Mouse (Mus musculus): ENCODE results near the gene Apom.

DNA sequence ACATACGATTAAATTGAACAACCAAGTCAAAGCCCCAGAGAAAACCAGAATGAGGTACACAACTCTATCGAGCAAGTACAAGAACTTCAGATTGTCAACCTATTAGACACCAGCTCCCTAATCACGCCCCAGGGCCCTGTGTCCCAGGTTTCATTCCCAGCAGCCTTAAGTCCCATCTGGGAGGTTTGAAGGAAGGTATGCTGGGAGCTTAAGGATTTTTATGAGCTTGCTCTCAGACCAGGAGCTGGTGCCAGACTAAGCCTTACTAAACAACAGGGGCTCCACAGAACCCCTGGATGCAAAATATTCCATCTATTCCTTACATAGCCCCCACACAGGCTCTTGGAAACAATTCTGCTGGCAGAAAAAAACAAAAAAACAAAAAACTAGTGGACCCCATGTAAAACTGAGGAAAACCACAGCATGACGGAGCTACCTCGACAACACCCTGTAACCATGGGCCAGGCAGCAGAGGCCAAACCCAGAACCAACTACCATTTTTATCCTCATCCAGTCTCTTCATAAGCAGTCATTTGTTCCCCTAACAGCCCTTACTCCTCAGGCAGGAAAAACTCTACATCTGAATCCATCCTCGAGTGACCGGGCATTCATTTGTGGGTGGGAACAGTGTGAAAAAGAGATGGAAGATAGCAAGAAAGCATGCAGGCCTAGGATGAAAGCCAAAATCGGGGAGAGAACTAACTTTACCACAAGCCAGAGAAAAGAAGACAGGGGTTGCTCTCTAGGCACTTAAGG is 31.7 kb upstream of the Apom start:
- no peak for TF ChIP-seq CTCF (IDR thresholded peaks at IDR 0.05; ENCODE audit: borderline replicate concordance, control insufficient read depth, extremely low read depth, insufficient read depth, low read length, poor library complexity)
- no peak for TF ChIP-seq POLR2A (IDR thresholded peaks at IDR 0.05; ENCODE audit: control insufficient read depth, extremely low read depth, insufficient read depth, low read length, poor library complexity)
